Mouse (Mus musculus): ENCODE measurements around the gene Csrnp2.

The Csrnp2 gene

GRCm38 (mm10) chr15:100478351-100478750 lies 16.9 kb downstream of the Csrnp2 start:
- intact Hi-C loops (cut with DNase I): no loop called here

- intact Hi-C loops (cut with DNase I): loop anchor here (5.0 kb wide), 1 partner anchor 203 kb away; no protein-coding TSS in a partner anchor
Observed at GRCm38 (mm10) chr15:100473926-100474503, 21.3 kb downstream of the Csrnp2 start.

- intact Hi-C loops (cut with DNase I): loop anchor here (5.0 kb wide), 1 partner anchor 207 kb away; no protein-coding TSS in a partner anchor
Observed at GRCm38 (mm10) chr15:100470037-100470436, 25.3 kb downstream of the Csrnp2 start.

- intact Hi-C loops (cut with DNase I): no loop called here
Observed at GRCm38 (mm10) chr15:100469189-100469545, 26.1 kb downstream of the Csrnp2 start.

- intact Hi-C loops (cut with DNase I): no loop called here
Observed at GRCm38 (mm10) chr15:100468295-100469188, 26.7 kb downstream of the Csrnp2 start, which contains the start of gene Letmd1. TSS of gene Letmd1 (plus strand) at chr15:100469023.

- intact Hi-C loops (cut with DNase I): no loop called here
Observed at GRCm38 (mm10) chr15:100467738-100468137, 27.6 kb downstream of the Csrnp2 start.

- intact Hi-C loops (cut with DNase I): no loop called here
Observed at GRCm38 (mm10) chr15:100465432-100465831, 29.9 kb downstream of the Csrnp2 start.

GRCm38 (mm10) chr15:100463712-100464111 lies 31.6 kb downstream of the Csrnp2 start:
- intact Hi-C loops (cut with DNase I): no loop called here

GRCm38 (mm10) chr15:100462086-100462485 lies 33.2 kb downstream of the Csrnp2 start:
- intact Hi-C loops (cut with DNase I): no loop called here

GRCm38 (mm10) chr15:100461646-100462045 lies 33.6 kb downstream of the Csrnp2 start:
- intact Hi-C loops (cut with DNase I): no loop called here

GRCm38 (mm10) chr15:100460942-100461341 lies 34.3 kb downstream of the Csrnp2 start:
- intact Hi-C loops (cut with DNase I): no loop called here

- intact Hi-C loops (cut with DNase I): loop anchor here (5.0 to 10.0 kb wide), 3 partner anchors 66 to 193 kb away; no protein-coding TSS in a partner anchor
Observed at GRCm38 (mm10) chr15:100458055-100458454, 37.2 kb downstream of the Csrnp2 start.

GRCm38 (mm10) chr15:100457340-100457739 lies 37.9 kb downstream of the Csrnp2 start:
- intact Hi-C loops (cut with DNase I): loop anchor here (5.0 to 10.0 kb wide), 3 partner anchors 65 to 193 kb away; no protein-coding TSS in a partner anchor

GRCm38 (mm10) chr15:100456356-100456991 lies 38.8 kb downstream of the Csrnp2 start:
- intact Hi-C loops (cut with DNase I): loop anchor here (5.0 to 10.0 kb wide), 3 partner anchors 64 to 192 kb away; no protein-coding TSS in a partner anchor

- intact Hi-C loops (cut with DNase I): loop anchor here (5.0 to 10.0 kb wide), 2 partner anchors 50 to 188 kb away; no protein-coding TSS in a partner anchor
Observed at GRCm38 (mm10) chr15:100452486-100452885, 42.8 kb downstream of the Csrnp2 start.

- intact Hi-C loops (cut with DNase I): loop anchor here (5.0 to 10.0 kb wide), 2 partner anchors 49 to 186 kb away; no protein-coding TSS in a partner anchor
Observed at GRCm38 (mm10) chr15:100451245-100451644, 44.0 kb downstream of the Csrnp2 start.

- intact Hi-C loops (cut with DNase I): no loop called here
Observed at GRCm38 (mm10) chr15:100449495-100449894, 45.8 kb downstream of the Csrnp2 start.

GRCm38 (mm10) chr15:100448572-100448971 lies 46.7 kb downstream of the Csrnp2 start:
- intact Hi-C loops (cut with DNase I): no loop called here

- intact Hi-C loops (cut with DNase I): no loop called here
Observed at GRCm38 (mm10) chr15:100446887-100447286, 48.4 kb downstream of the Csrnp2 start.

GRCm38 (mm10) chr15:100443126-100443922 lies 52.0 kb downstream of the Csrnp2 start:
- intact Hi-C loops (cut with DNase I): no loop called here

GRCm38 (mm10) chr15:100436518-100436917 lies 58.8 kb downstream of the Csrnp2 start:
- intact Hi-C loops (cut with DNase I): no loop called here
